Mouse (Mus musculus) CD4-positive, CD25-positive, alpha-beta regulatory T cell, adult 4 months (primary cell): Measurements from ENCODE around the gene Cypt1. TPM values are rescaled to one million over a fixed set of nuclear protein-coding genes. Genes with fewer than 3 reads are reported as not detected.

Source experiments
- ATAC-seq: one replicate; pipeline ENCODE4 v1.8.0; 2017
- polyA plus RNA-seq, 2 experiments: library from polyadenylated mRNA; unstranded; fragments of 100-300 nt; shearing (Covaris generic); gene quantifications; one replicate each; pipeline ENCODE4 v1.2.1; 2017

Gene Cypt1
- not detected for polyA plus RNA-seq

- ATAC-seq: no peak
Observed at GRCm38 (mm10) chrX:16522569-16522968, at the start of gene Cypt1. Cypt1 (plus strand) TSS chrX:16522869.

GRCm38 (mm10) chrX:16546806-16547205 is 24.1 kb downstream of the Cypt1 start:
- no peak for ATAC-seq

- no peak for ATAC-seq
Observed at GRCm38 (mm10) chrX:16557061-16557460, 34.4 kb downstream of the Cypt1 start.

GRCm38 (mm10) chrX:16558501-16558900 is 35.8 kb downstream of the Cypt1 start:
- ATAC-seq: no peak

Other genes with a start within 250 kb of the Cypt1 start
- gene Maoa, start 96.8 kb downstream of the Cypt1 start, polyA plus RNA-seq: under 1 TPM; 0.27 to 0.37 TPM